Mouse (Mus musculus): ENCODE results near the gene Dnmt1.

- TF ChIP-seq CTCF (IDR thresholded peaks at IDR 0.05; ENCODE audit: low read depth, low read length): no peak
- TF ChIP-seq POLR2A (IDR thresholded peaks at IDR 0.05; ENCODE audit: borderline replicate concordance, low read depth, low read length): no peak
These were observed 81.0 kb downstream of the Dnmt1 start for GRCm38 (mm10) chr9:20878710-20879065.

Data from bone marrow macrophage, adult 2 months (primary cell).